Mouse (Mus musculus): ENCODE results near the gene Lrpap1.

The Lrpap1 gene

DNA sequence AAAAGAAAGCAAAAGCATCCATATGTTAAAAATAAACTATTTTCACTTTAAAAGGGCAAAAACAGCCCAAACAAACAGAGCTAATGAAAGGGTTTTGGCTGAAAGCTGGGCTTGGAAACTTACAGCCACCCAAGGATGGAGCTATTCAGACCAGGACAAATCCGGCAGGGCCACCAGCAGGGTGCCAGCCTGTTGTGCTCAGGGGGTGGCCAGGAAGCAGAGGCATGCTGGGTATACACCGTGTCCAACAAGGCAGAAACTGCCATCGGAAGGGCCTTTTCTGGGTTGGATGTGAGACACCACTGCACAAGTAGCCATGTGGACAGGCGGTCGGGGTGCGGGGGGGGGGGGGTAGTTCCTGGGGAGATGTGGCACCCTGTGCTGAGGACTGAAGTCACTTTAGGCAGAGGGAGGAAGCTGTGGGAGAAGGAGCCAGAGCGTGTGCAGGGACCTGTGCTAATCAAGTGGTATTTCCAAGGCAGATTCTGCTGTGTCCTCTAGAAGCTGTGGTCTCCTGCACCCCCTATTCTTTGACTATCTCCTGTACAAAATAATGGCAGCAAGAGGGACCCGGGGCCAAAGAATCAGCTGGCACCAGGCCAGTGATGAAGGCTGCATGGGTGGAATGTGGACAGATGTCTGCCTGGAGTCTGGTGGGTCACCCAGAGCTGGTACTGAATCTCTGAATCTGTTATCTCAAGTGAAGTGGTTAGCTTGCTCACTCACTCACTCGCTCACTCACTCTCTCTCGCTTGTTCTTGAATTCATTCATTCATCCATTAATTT lies 38.1 kb upstream of the Lrpap1 start:
- H3K9me3 ChIP-seq (ENCODE audit: low read length), result no peaks in the 10 kb centered on the region
- H3K27me3 ChIP-seq (ENCODE audit: insufficient read depth, low read length), result peaks cover 14% of the 10 kb centered on the region
- no peak overlapping the region for H3K4me3 ChIP-seq (replicated peaks; ENCODE audit: low read length)
- H3K4me1 ChIP-seq (replicated peaks; ENCODE audit: low read depth, low read length), result peaks cover 24% of the 10 kb centered on the region
- no peaks in the 10 kb centered on the region for H3K36me3 ChIP-seq (ENCODE audit: insufficient read depth, low read length)
- TF ChIP-seq NANOG (IDR thresholded peaks at IDR 0.05; ENCODE audit: borderline replicate concordance, low read length) (no peak), CTCF (conservative IDR thresholded peaks at IDR 0.05; ENCODE audit: low read length) (no peak), POU5F1 (IDR thresholded peaks at IDR 0.05; ENCODE audit: borderline replicate concordance, low read length) (no peak)

- no peaks in the 10 kb centered on the region for H3K9me3 ChIP-seq (ENCODE audit: low read length)
- H3K36me3 ChIP-seq (ENCODE audit: insufficient read depth, low read length), result no peaks in the 10 kb centered on the region
- TF ChIP-seq NANOG (IDR thresholded peaks at IDR 0.05; ENCODE audit: borderline replicate concordance, low read length), result no peak
- no peak for TF ChIP-seq POU5F1 (IDR thresholded peaks at IDR 0.05; ENCODE audit: borderline replicate concordance, low read length)
- no peak for TF ChIP-seq CTCF (conservative IDR thresholded peaks at IDR 0.05; ENCODE audit: low read length)
- H3K4me3 ChIP-seq (replicated peaks; ENCODE audit: low read length), result no peak overlapping the region
- H3K4me1 ChIP-seq (replicated peaks; ENCODE audit: low read depth, low read length), result peaks cover 24% of the 10 kb centered on the region
- H3K27me3 ChIP-seq (ENCODE audit: insufficient read depth, low read length), result peaks cover 14% of the 10 kb centered on the region
Observed at GRCm38 (mm10) chr5:35142910-35143309, 37.3 kb upstream of the Lrpap1 start.

DNA sequence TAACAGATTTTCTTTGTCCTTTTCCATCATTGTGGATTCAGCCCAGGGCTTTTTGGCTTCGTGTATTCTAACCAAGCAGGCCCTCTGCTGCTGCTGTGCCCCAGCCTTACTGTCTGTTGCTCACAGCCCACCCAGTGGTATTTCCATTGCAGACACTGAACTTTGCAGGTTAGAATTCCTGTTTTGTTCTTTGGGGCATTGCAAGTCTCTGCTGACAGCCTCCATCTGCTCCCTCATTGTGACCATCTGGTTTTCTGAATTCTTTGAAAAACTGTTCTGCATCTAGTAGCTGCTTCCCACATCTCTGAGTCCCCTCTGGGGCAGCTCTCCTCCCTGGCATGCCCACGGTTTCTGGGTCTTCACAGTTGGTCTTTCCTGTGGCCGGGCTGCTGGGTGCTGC lies 35.8 kb upstream of the Lrpap1 start:
- H3K4me1 ChIP-seq (replicated peaks; ENCODE audit: low read depth, low read length), result peaks cover 20% of the 10 kb centered on the region
- TF ChIP-seq CTCF (conservative IDR thresholded peaks at IDR 0.05; ENCODE audit: low read length) (no peak), POU5F1 (IDR thresholded peaks at IDR 0.05; ENCODE audit: borderline replicate concordance, low read length) (no peak), NANOG (IDR thresholded peaks at IDR 0.05; ENCODE audit: borderline replicate concordance, low read length) (no peak)
- no peaks in the 10 kb centered on the region for H3K9me3 ChIP-seq (ENCODE audit: low read length)
- H3K36me3 ChIP-seq (ENCODE audit: insufficient read depth, low read length), result no peaks in the 10 kb centered on the region
- no peak overlapping the region for H3K4me3 ChIP-seq (replicated peaks; ENCODE audit: low read length)
- peaks cover 6% of the 10 kb centered on the region; the same call in 1 of the 2 replicates for H3K27me3 ChIP-seq (ENCODE audit: insufficient read depth, low read length)

- Histone ChIP-seq H3K4me1 (replicated peaks; ENCODE audit: low read depth, low read length) (peaks cover 5% of the 10 kb centered on the region), H3K4me3 (replicated peaks; ENCODE audit: low read length) (no peak overlapping the region), H3K9me3 (ENCODE audit: low read length) (peaks cover 4% of the 10 kb centered on the region; the same call in 1 of the 2 replicates), H3K36me3 (ENCODE audit: insufficient read depth, low read length) (no peaks in the 10 kb centered on the region), H3K27me3 (ENCODE audit: insufficient read depth, low read length) (peaks cover 12% of the 10 kb centered on the region; the same call in 1 of the 2 replicates)
- TF ChIP-seq NANOG (IDR thresholded peaks at IDR 0.05; ENCODE audit: borderline replicate concordance, low read length) (no peak), POU5F1 (IDR thresholded peaks at IDR 0.05; ENCODE audit: borderline replicate concordance, low read length) (no peak), CTCF (conservative IDR thresholded peaks at IDR 0.05; ENCODE audit: low read length) (no peak)
Observed at GRCm38 (mm10) chr5:35138183-35138611, 32.6 kb upstream of the Lrpap1 start.

DNA sequence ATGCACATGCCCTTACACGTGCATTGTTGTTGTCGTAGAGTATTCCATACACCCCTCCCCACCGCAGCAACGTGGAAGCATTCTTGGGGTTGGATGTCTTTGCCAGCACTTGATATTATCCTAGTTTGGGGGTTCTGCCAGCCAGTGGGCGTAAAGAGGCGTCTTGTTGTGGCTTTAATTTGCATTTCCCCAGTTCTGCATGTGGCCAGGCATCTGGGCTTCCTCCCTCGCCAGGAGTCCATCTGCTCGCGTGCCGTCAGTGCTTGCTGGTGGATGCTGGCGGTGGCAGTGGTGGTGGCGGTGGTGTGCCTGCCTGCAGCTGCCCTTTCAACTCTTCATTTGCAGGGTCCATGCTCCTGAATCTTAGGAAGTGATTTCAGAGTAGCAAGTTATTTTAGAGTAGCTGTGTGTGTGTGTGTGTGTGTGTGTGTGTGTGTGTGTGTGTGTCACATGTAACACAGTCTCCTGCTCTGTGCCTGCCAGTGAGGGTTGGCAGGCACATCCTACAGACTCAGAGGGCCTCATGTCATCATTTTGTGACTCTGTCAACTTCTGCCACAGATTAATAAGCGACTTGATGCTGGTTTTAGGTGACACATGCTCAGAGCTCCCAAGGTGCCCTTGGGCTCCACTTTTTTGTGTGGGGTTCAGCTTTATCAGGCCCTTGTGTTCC lies 32.1 kb upstream of the Lrpap1 start:
- Histone ChIP-seq H3K36me3 (ENCODE audit: insufficient read depth, low read length) (no peaks in the 10 kb centered on the region), H3K27me3 (ENCODE audit: insufficient read depth, low read length) (peaks cover 12% of the 10 kb centered on the region; the same call in 1 of the 2 replicates), H3K4me3 (replicated peaks; ENCODE audit: low read length) (no peak overlapping the region), H3K4me1 (replicated peaks; ENCODE audit: low read depth, low read length) (peaks cover under 1% of the 10 kb centered on the region), H3K9me3 (ENCODE audit: low read length) (peaks cover 5% of the 10 kb centered on the region; the same call in 1 of the 2 replicates)
- TF ChIP-seq NANOG (IDR thresholded peaks at IDR 0.05; ENCODE audit: borderline replicate concordance, low read length), result no peak
- no peak for TF ChIP-seq CTCF (conservative IDR thresholded peaks at IDR 0.05; ENCODE audit: low read length)
- no peak for TF ChIP-seq POU5F1 (IDR thresholded peaks at IDR 0.05; ENCODE audit: borderline replicate concordance, low read length)

GRCm38 (mm10) chr5:35135903-35136302 lies 30.3 kb upstream of the Lrpap1 start:
- Histone ChIP-seq H3K27me3 (ENCODE audit: insufficient read depth, low read length) (peaks cover 16% of the 10 kb centered on the region), H3K4me1 (replicated peaks; ENCODE audit: low read depth, low read length) (peaks cover 4% of the 10 kb centered on the region), H3K36me3 (ENCODE audit: insufficient read depth, low read length) (no peaks in the 10 kb centered on the region), H3K4me3 (replicated peaks; ENCODE audit: low read length) (no peak overlapping the region), H3K9me3 (ENCODE audit: low read length) (peaks cover 5% of the 10 kb centered on the region; the same call in 1 of the 2 replicates)
- TF ChIP-seq POU5F1 (IDR thresholded peaks at IDR 0.05; ENCODE audit: borderline replicate concordance, low read length), result no peak
- TF ChIP-seq CTCF (conservative IDR thresholded peaks at IDR 0.05; ENCODE audit: low read length), result no peak
- no peak for TF ChIP-seq NANOG (IDR thresholded peaks at IDR 0.05; ENCODE audit: borderline replicate concordance, low read length)

DNA sequence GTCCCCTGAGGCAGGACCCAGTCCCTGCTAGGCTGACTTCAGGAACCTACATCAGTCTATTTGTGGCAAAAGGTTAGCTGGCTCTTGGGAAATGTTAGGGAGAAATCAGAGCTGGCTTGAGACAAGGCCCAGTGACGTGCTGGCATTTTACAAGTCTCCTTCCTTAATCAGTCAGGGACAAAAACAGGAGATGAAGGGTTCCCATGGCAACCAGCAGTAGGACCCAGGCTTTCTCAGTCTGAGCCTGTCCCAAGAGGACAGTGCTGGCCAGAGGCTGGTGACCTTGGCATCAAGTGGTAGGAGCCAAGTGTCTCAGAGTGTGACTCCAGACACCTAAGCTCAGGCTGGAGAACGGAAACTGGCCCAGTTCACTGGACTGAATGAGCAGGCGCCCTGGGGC lies 28.7 kb upstream of the Lrpap1 start:
- TF ChIP-seq NANOG (IDR thresholded peaks at IDR 0.05; ENCODE audit: borderline replicate concordance, low read length) (no peak), POU5F1 (IDR thresholded peaks at IDR 0.05; ENCODE audit: borderline replicate concordance, low read length) (no peak), CTCF (conservative IDR thresholded peaks at IDR 0.05; ENCODE audit: low read length) (no peak)
- Histone ChIP-seq H3K4me3 (replicated peaks; ENCODE audit: low read length) (no peak overlapping the region), H3K27me3 (ENCODE audit: insufficient read depth, low read length) (peaks cover 22% of the 10 kb centered on the region)

GRCm38 (mm10) chr5:35133468-35133867 lies 27.9 kb upstream of the Lrpap1 start:
- TF ChIP-seq NANOG (IDR thresholded peaks at IDR 0.05; ENCODE audit: borderline replicate concordance, low read length) (no peak), CTCF (conservative IDR thresholded peaks at IDR 0.05; ENCODE audit: low read length) (no peak), POU5F1 (IDR thresholded peaks at IDR 0.05; ENCODE audit: borderline replicate concordance, low read length) (no peak)
- peaks cover 30% of the 10 kb centered on the region for H3K27me3 ChIP-seq (ENCODE audit: insufficient read depth, low read length)

More for the DNA sequence above, 28.7 kb upstream of the Lrpap1 start:
- Histone ChIP-seq H3K36me3 (ENCODE audit: insufficient read depth, low read length) (no peaks in the 10 kb centered on the region), H3K9me3 (ENCODE audit: low read length) (peaks cover 5% of the 10 kb centered on the region; the same call in 1 of the 2 replicates), H3K4me1 (replicated peaks; ENCODE audit: low read depth, low read length) (peaks cover 4% of the 10 kb centered on the region)

More at GRCm38 (mm10) chr5:35133468-35133867, 27.9 kb upstream of the Lrpap1 start:
- no peaks in the 10 kb centered on the region for H3K36me3 ChIP-seq (ENCODE audit: insufficient read depth, low read length)
- peaks cover 5% of the 10 kb centered on the region; the same call in 1 of the 2 replicates for H3K9me3 ChIP-seq (ENCODE audit: low read length)
- no peak overlapping the region for H3K4me3 ChIP-seq (replicated peaks; ENCODE audit: low read length)
- peaks cover 4% of the 10 kb centered on the region for H3K4me1 ChIP-seq (replicated peaks; ENCODE audit: low read depth, low read length)
